Mouse (Mus musculus) spleen, adult 10 weeks (tissue): ENCODE data around the gene Gm5169. TPM values are rescaled to one million over a fixed set of nuclear protein-coding genes. Genes with fewer than 3 reads are reported as not detected.

Experiments
- polyA plus RNA-seq: library from polyadenylated mRNA; stranded (reverse); fragments of 350-450 nt; fragmentation: Illumina TruSeq; extraction: RNeasy Lipid Tissue Mini Kit (QIAGEN cat#74804); gene quantifications from one replicate; pipeline ENCODE4 v1.2.3, GENCODE M21; 2015; ENCODE audit warnings: low replicate concordance; ENCODE audit not compliant: insufficient read depth

Gm5169 gene
- not detected for polyA plus RNA-seq

DNA sequence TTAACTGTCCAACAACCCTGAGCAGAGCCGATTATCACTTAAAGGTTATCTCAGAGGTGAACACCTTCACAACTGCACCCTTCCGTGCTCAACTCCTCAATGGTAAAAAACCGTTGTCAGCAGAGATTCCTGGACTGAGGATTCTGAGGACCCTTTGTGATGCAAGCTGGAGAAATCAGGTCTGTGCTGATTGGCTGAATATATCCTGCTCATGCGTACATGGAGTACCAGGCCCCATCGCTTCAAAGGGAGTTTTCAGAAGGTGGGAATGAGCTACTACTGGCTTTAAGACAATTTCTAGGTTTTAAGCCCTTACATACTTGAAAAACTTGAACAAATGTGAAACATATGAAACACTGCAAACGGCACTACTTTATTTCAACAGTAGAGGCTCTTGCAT is at the start of gene Gm5169:
Gene Gm5169, minus strand, starts transcription at position 101 of the 400 bp plus-strand sequence.

